Mouse (Mus musculus): ENCODE results near the gene Iqschfp. TPM values are rescaled to one million over a fixed set of nuclear protein-coding genes. Genes with fewer than 3 reads are reported as not detected.

The Iqschfp gene
- polyA plus RNA-seq, 1 experiment from 2014 or later, result 0.39 TPM

DNA sequence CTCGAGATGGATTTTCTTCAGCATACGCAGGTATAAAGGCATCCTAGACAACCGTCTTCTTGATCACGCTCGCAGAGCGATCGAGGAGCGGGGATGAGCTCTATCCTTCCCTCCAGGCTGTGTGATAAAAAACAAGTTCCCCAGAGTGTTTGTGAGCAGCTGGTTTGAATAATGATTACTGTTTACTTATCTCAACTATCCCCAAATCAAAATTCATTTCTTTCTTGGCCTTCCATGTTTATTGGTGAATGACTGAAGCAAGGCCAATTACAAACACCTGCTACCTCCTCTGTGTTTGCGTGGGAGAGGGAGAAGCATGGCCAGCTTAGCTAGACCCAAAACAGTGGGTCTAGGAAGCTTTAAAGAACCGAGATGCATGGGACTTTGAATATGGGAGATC, 712.9 kb downstream of the Iqschfp start:
- Histone ChIP-seq H3K4me1 (replicated peaks; ENCODE audit: control insufficient read depth, insufficient read depth, low read length) (no peaks in the 10 kb centered on the region), H3K9ac (ENCODE audit: low read depth, low read length) (no peak overlapping the region), H3K27me3 (ENCODE audit: control insufficient read depth, insufficient read depth, low read length) (no peaks in the 10 kb centered on the region), H3K4me2 (replicated peaks; ENCODE audit: low read depth, low read length) (no peak overlapping the region), H3K36me3 (ENCODE audit: control insufficient read depth, insufficient read depth, low read length) (no peaks in the 10 kb centered on the region), H3K9me3 (ENCODE audit: control insufficient read depth, low read length) (no peaks in the 10 kb centered on the region), H3K4me3 (ENCODE audit: low read depth, low read length) (no peak overlapping the region), H3K27ac (ENCODE audit: low read depth, low read length) (peak overlapping the region; percentile 12; the same call in 1 of the 2 replicates)
- ATAC-seq (ENCODE audit: low FRiP score) (peak; percentile 72; the same call in 1 of the 2 replicates), DNase-seq (ENCODE audit: low spot score) (no peak)
- WGBS, result 70% methylated on average over 10 of the region's 10 CpGs

- no peaks in the 10 kb centered on the region for H3K9me3 ChIP-seq (ENCODE audit: control insufficient read depth, low read length)
- DNase-seq (ENCODE audit: low spot score) (no peak), ATAC-seq (ENCODE audit: low FRiP score) (peak; percentile 26; the same call in 1 of the 2 replicates)
- no peaks in the 10 kb centered on the region for H3K36me3 ChIP-seq (ENCODE audit: control insufficient read depth, insufficient read depth, low read length)
- H3K27ac ChIP-seq (ENCODE audit: low read depth, low read length), result peak overlapping the region; percentile 37
- H3K4me2 ChIP-seq (replicated peaks; ENCODE audit: low read depth, low read length), result no peak overlapping the region
- H3K27me3 ChIP-seq (ENCODE audit: control insufficient read depth, insufficient read depth, low read length), result no peaks in the 10 kb centered on the region
- H3K4me3 ChIP-seq (ENCODE audit: low read depth, low read length), result no peak overlapping the region
- no peak overlapping the region for H3K9ac ChIP-seq (ENCODE audit: low read depth, low read length)
- H3K4me1 ChIP-seq (replicated peaks; ENCODE audit: control insufficient read depth, insufficient read depth, low read length), result no peaks in the 10 kb centered on the region
- 78% methylated on average over 7 of the region's 7 CpGs for WGBS
Measured at GRCm38 (mm10) chr3:68605942-68606603, 714.0 kb downstream of the Iqschfp start.

- WGBS, result 94% methylated on average over 8 of the region's 8 CpGs
- H3K27ac ChIP-seq (ENCODE audit: low read depth, low read length), result no peak overlapping the region; the same call in 1 of the 2 replicates
- H3K9ac ChIP-seq (ENCODE audit: low read depth, low read length), result no peak overlapping the region
Measured at GRCm38 (mm10) chr3:68606730-68607129, 714.7 kb downstream of the Iqschfp start.

GRCm38 (mm10) chr3:68607336-68607735, 715.3 kb downstream of the Iqschfp start:
- no peak for ATAC-seq (ENCODE audit: low FRiP score)
- Histone ChIP-seq H3K4me3 (ENCODE audit: low read depth, low read length) (no peak overlapping the region), H3K4me2 (replicated peaks; ENCODE audit: low read depth, low read length) (no peak overlapping the region), H3K9ac (ENCODE audit: low read depth, low read length) (no peak overlapping the region), H3K36me3 (ENCODE audit: control insufficient read depth, insufficient read depth, low read length) (no peaks in the 10 kb centered on the region), H3K9me3 (ENCODE audit: control insufficient read depth, low read length) (no peaks in the 10 kb centered on the region), H3K27me3 (ENCODE audit: control insufficient read depth, insufficient read depth, low read length) (no peaks in the 10 kb centered on the region), H3K4me1 (replicated peaks; ENCODE audit: control insufficient read depth, insufficient read depth, low read length) (no peaks in the 10 kb centered on the region), H3K27ac (ENCODE audit: low read depth, low read length) (no peak overlapping the region)
- no peak for DNase-seq (ENCODE audit: low spot score)
- WGBS, result 94% methylated on average over 8 of the region's 8 CpGs

More at GRCm38 (mm10) chr3:68606730-68607129, 714.7 kb downstream of the Iqschfp start:
- ATAC-seq (ENCODE audit: low FRiP score) (no peak), DNase-seq (ENCODE audit: low spot score) (no peak)
- no peak overlapping the region for H3K4me2 ChIP-seq (replicated peaks; ENCODE audit: low read depth, low read length)
- H3K9me3 ChIP-seq (ENCODE audit: control insufficient read depth, low read length), result no peaks in the 10 kb centered on the region
- no peak overlapping the region for H3K4me3 ChIP-seq (ENCODE audit: low read depth, low read length)
- no peaks in the 10 kb centered on the region for H3K27me3 ChIP-seq (ENCODE audit: control insufficient read depth, insufficient read depth, low read length)
- H3K4me1 ChIP-seq (replicated peaks; ENCODE audit: control insufficient read depth, insufficient read depth, low read length), result no peaks in the 10 kb centered on the region
- no peaks in the 10 kb centered on the region for H3K36me3 ChIP-seq (ENCODE audit: control insufficient read depth, insufficient read depth, low read length)

- H3K27ac ChIP-seq (ENCODE audit: low read depth, low read length), result no peak overlapping the region
- ATAC-seq (ENCODE audit: low FRiP score) (no peak), DNase-seq (ENCODE audit: low spot score) (no peak)
- no peak overlapping the region for H3K9ac ChIP-seq (ENCODE audit: low read depth, low read length)
- no peak overlapping the region for H3K4me2 ChIP-seq (replicated peaks; ENCODE audit: low read depth, low read length)
- H3K4me1 ChIP-seq (replicated peaks; ENCODE audit: control insufficient read depth, insufficient read depth, low read length), result no peaks in the 10 kb centered on the region
- H3K9me3 ChIP-seq (ENCODE audit: control insufficient read depth, low read length), result no peaks in the 10 kb centered on the region
- H3K27me3 ChIP-seq (ENCODE audit: control insufficient read depth, insufficient read depth, low read length), result no peaks in the 10 kb centered on the region
- no peaks in the 10 kb centered on the region for H3K36me3 ChIP-seq (ENCODE audit: control insufficient read depth, insufficient read depth, low read length)
- 86% methylated on average over 19 of the region's 19 CpGs for WGBS
- no peak overlapping the region for H3K4me3 ChIP-seq (ENCODE audit: low read depth, low read length)
Measured at GRCm38 (mm10) chr3:68608848-68609497, 716.9 kb downstream of the Iqschfp start.

DNA sequence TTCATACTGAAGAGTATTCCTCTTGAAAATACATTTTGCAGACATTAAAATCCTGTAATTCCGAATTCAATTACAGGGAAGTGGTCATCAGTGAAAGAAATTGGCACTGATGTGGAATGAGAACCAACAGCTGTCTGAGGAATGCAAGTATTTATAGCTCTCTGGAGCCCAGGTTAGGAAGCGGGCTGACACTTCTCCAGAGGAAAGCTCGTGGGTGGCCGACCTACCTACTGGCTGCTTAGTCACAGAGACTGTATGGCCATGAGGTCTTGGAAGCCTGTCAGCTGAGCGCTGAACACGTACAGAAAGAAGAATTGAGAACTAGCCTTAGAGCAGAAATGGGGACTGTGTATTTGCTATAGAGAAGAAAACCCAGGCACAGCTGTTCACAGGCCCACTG, 718.0 kb downstream of the Iqschfp start:
- no peak overlapping the region for H3K27ac ChIP-seq (ENCODE audit: low read depth, low read length)
- DNase-seq (ENCODE audit: low spot score) (no peak), ATAC-seq (ENCODE audit: low FRiP score) (no peak)
- H3K4me2 ChIP-seq (replicated peaks; ENCODE audit: low read depth, low read length), result no peak overlapping the region
- WGBS, result 85% methylated on average over 6 of the region's 6 CpGs
- H3K4me1 ChIP-seq (replicated peaks; ENCODE audit: control insufficient read depth, insufficient read depth, low read length), result no peaks in the 10 kb centered on the region
- no peaks in the 10 kb centered on the region for H3K27me3 ChIP-seq (ENCODE audit: control insufficient read depth, insufficient read depth, low read length)
- H3K9me3 ChIP-seq (ENCODE audit: control insufficient read depth, low read length), result no peaks in the 10 kb centered on the region
- H3K9ac ChIP-seq (ENCODE audit: low read depth, low read length), result no peak overlapping the region
- no peak overlapping the region for H3K4me3 ChIP-seq (ENCODE audit: low read depth, low read length)
- H3K36me3 ChIP-seq (ENCODE audit: control insufficient read depth, insufficient read depth, low read length), result no peaks in the 10 kb centered on the region

GRCm38 (mm10) chr3:68610598-68611261, 718.7 kb downstream of the Iqschfp start:
- Histone ChIP-seq H3K4me2 (replicated peaks; ENCODE audit: low read depth, low read length) (no peak overlapping the region), H3K36me3 (ENCODE audit: control insufficient read depth, insufficient read depth, low read length) (no peaks in the 10 kb centered on the region), H3K9me3 (ENCODE audit: control insufficient read depth, low read length) (no peaks in the 10 kb centered on the region), H3K4me3 (ENCODE audit: low read depth, low read length) (no peak overlapping the region), H3K4me1 (replicated peaks; ENCODE audit: control insufficient read depth, insufficient read depth, low read length) (no peaks in the 10 kb centered on the region), H3K27me3 (ENCODE audit: control insufficient read depth, insufficient read depth, low read length) (no peaks in the 10 kb centered on the region), H3K9ac (ENCODE audit: low read depth, low read length) (no peak overlapping the region), H3K27ac (ENCODE audit: low read depth, low read length) (no peak overlapping the region)
- no peak for ATAC-seq (ENCODE audit: low FRiP score)
- 89% methylated on average over 11 of the region's 11 CpGs for WGBS
- no peak for DNase-seq (ENCODE audit: low spot score)

DNA sequence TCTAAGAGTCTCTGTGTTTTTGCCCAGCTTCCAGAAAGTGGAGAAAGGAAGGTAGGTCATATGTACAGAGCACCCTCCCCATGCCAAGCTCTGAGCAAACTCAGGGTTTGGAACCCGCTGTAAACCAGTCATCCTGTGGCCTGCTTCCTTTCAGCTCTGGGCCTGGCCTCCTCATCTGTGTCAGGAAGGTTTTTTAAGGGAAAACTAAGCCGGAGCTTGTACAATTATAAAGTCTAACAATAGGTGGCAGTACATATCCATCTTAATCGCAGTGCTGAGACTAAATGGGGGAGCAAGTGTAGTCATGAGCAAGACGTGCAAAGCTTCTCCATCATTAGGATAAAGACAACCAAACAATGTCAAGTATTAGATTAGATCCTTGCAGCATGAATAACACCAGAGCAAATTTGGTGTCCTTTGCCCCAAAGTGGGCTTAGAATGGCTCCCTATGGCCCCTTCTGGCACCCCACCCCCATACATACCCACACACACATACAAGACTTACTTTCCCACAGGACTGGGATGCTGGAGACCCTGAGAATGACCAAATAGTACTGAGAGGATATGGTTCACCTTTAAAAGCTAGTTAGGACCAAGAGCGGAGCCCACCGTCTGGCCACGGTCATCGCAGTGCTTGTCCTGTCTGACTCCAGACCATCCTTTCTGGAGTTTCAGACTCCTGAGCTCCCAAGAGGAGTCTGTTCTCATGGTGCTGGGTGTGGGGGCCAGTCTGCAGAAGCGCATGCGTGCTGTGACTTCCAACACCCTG, 723.2 kb downstream of the Iqschfp start:
- Histone ChIP-seq H3K36me3 (ENCODE audit: control insufficient read depth, insufficient read depth, low read length) (no peaks in the 10 kb centered on the region), H3K9me3 (ENCODE audit: control insufficient read depth, low read length) (no peaks in the 10 kb centered on the region), H3K4me3 (ENCODE audit: low read depth, low read length) (no peak overlapping the region), H3K27me3 (ENCODE audit: control insufficient read depth, insufficient read depth, low read length) (no peaks in the 10 kb centered on the region), H3K9ac (ENCODE audit: low read depth, low read length) (no peak overlapping the region), H3K4me2 (replicated peaks; ENCODE audit: low read depth, low read length) (no peak overlapping the region), H3K27ac (ENCODE audit: low read depth, low read length) (no peak overlapping the region), H3K4me1 (replicated peaks; ENCODE audit: control insufficient read depth, insufficient read depth, low read length) (no peaks in the 10 kb centered on the region)
- WGBS, result 71% methylated on average over 10 of the region's 10 CpGs
- peak; percentile 55 for DNase-seq (ENCODE audit: low spot score)
- ATAC-seq (ENCODE audit: low FRiP score), result peak; percentile 27
